Mouse (Mus musculus) cerebellum, adult 9-11 months (tissue): ENCODE results near the gene Hoxd13.
A peak's percentile ranks its signal among the peaks of the same experiment; 100 is the strongest.

ENCODE experiments used
- DNase-seq: peaks from one replicate; pipeline ENCODE4 v3.0.0; 2022

Gene Hoxd13

GRCm38 (mm10) chr2:74663291-74663925 is 4.7 kb upstream of the Hoxd13 start:
- no peak for DNase-seq

GRCm38 (mm10) chr2:74666411-74666810 is 1.7 kb upstream of the Hoxd13 start:
- DNase-seq = no peak

- no peak for DNase-seq
Observed at GRCm38 (mm10) chr2:74667191-74667841, 794 bp upstream of the Hoxd13 start.

- no peak for DNase-seq
Observed at GRCm38 (mm10) chr2:74668370-74669229, 490 bp downstream of the Hoxd13 start.

GRCm38 (mm10) chr2:74669230-74669578 is 1.1 kb downstream of the Hoxd13 start:
- no peak for DNase-seq

GRCm38 (mm10) chr2:74669650-74670235 is 1.6 kb downstream of the Hoxd13 start:
- no peak for DNase-seq

- no peak for DNase-seq
Observed at GRCm38 (mm10) chr2:74670632-74671188, 2.6 kb downstream of the Hoxd13 start.

- DNase-seq = no peak
Observed at GRCm38 (mm10) chr2:74671847-74672246, 3.7 kb downstream of the Hoxd13 start.

- DNase-seq = peak; percentile 17
Observed at GRCm38 (mm10) chr2:74672481-74673362, 4.6 kb downstream of the Hoxd13 start.

- DNase-seq = no peak
Observed at GRCm38 (mm10) chr2:74673835-74674425, 5.8 kb downstream of the Hoxd13 start.

- DNase-seq = no peak
Observed at GRCm38 (mm10) chr2:74674881-74675665, 7.0 kb downstream of the Hoxd13 start, which contains the start of gene Hoxd12. Gene Hoxd12 (plus strand): TSS chr2:74675013.

- no peak for DNase-seq
Observed at GRCm38 (mm10) chr2:74675666-74676282, 7.7 kb downstream of the Hoxd13 start.

GRCm38 (mm10) chr2:74676376-74677052 is 8.4 kb downstream of the Hoxd13 start:
- DNase-seq = no peak

- no peak for DNase-seq
Observed at GRCm38 (mm10) chr2:74677106-74677505, 9.0 kb downstream of the Hoxd13 start.

- DNase-seq = no peak
Observed at GRCm38 (mm10) chr2:74678891-74679595, 10.9 kb downstream of the Hoxd13 start, which contains the start of gene Hoxd11. Gene Hoxd11 (plus strand): TSS chr2:74679557.

GRCm38 (mm10) chr2:74679596-74679971 is 11.5 kb downstream of the Hoxd13 start:
- DNase-seq = no peak

GRCm38 (mm10) chr2:74679980-74680379 is 11.9 kb downstream of the Hoxd13 start:
- no peak for DNase-seq

GRCm38 (mm10) chr2:74680561-74681398 is 12.7 kb downstream of the Hoxd13 start:
- DNase-seq = no peak
